Mouse (Mus musculus) layer of hippocampus, postnatal 10 days (tissue): ENCODE results near the gene She. TPM values are rescaled to one million over a fixed set of nuclear protein-coding genes. Genes with fewer than 3 reads are reported as not detected.
A peak's percentile ranks its signal among the peaks of the same experiment; 100 is the strongest.
"Not testable (repeated sequence)": the region's sequence is repeated elsewhere in the genome, so short reads cannot be mapped to it uniquely, and the experiment has no call there.

Experiments used
- DNase-seq, 2 experiments: peaks; one replicate each; pipeline ENCODE4 v3.0.0; 2021; ENCODE audit warnings: low spot score in 2 of 2
- total RNA-seq, 2 experiments: library from RNA; stranded (reverse); gene quantifications; 2 replicates each; pipeline ENCODE4 v1.2.3; 2021

She gene
- total RNA-seq, 2 experiments from 2014 or later = 4.0 to 4.2 TPM

GRCm38 (mm10) chr3:89861070-89861469 is 29.9 kb downstream of the She start:
- DNase-seq = peak; percentile 61 to 69

GRCm38 (mm10) chr3:89862182-89862761 is 31.1 kb downstream of the She start:
- DNase-seq = no peak

- DNase-seq = not testable (repeated sequence)
Measured at GRCm38 (mm10) chr3:89863276-89863675, 32.1 kb downstream of the She start.

- DNase-seq = no peak
Measured at GRCm38 (mm10) chr3:89863716-89864509, 32.7 kb downstream of the She start.

- DNase-seq = no peak
Measured at GRCm38 (mm10) chr3:89865020-89865419, 33.9 kb downstream of the She start.

GRCm38 (mm10) chr3:89865764-89866163 is 34.6 kb downstream of the She start:
- DNase-seq = no peak

GRCm38 (mm10) chr3:89867651-89868050 is 36.5 kb downstream of the She start:
- DNase-seq = no peak

GRCm38 (mm10) chr3:89868357-89868756 is 37.2 kb downstream of the She start:
- no peak for DNase-seq

GRCm38 (mm10) chr3:89868956-89869355 is 37.8 kb downstream of the She start:
- DNase-seq = no peak

- DNase-seq = no peak
Measured at GRCm38 (mm10) chr3:89869556-89869955, 38.4 kb downstream of the She start.

- DNase-seq = no peak
Measured at GRCm38 (mm10) chr3:89870472-89871271, 39.5 kb downstream of the She start.

GRCm38 (mm10) chr3:89871339-89871914 is 40.3 kb downstream of the She start:
- no peak for DNase-seq

GRCm38 (mm10) chr3:89872209-89872608 is 41.0 kb downstream of the She start:
- no peak for DNase-seq

- no peak for DNase-seq
Measured at GRCm38 (mm10) chr3:89872684-89873083, 41.5 kb downstream of the She start.

- no peak for DNase-seq
Measured at GRCm38 (mm10) chr3:89874076-89874475, 42.9 kb downstream of the She start.

GRCm38 (mm10) chr3:89875021-89875420 is 43.9 kb downstream of the She start:
- no peak for DNase-seq

GRCm38 (mm10) chr3:89875781-89876180 is 44.6 kb downstream of the She start:
- no peak for DNase-seq

- no peak for DNase-seq
Measured at GRCm38 (mm10) chr3:89876469-89876868, 45.3 kb downstream of the She start.

GRCm38 (mm10) chr3:89877129-89877528 is 46.0 kb downstream of the She start:
- DNase-seq = no peak

GRCm38 (mm10) chr3:89878456-89878855 is 47.3 kb downstream of the She start:
- DNase-seq = no peak

GRCm38 (mm10) chr3:89879326-89879725 is 48.2 kb downstream of the She start:
- no peak for DNase-seq
